Mouse (Mus musculus): ENCODE measurements around the gene Mfsd11.
A peak's percentile ranks its signal among the peaks of the same experiment; 100 is the strongest.

The Mfsd11 gene

DNA sequence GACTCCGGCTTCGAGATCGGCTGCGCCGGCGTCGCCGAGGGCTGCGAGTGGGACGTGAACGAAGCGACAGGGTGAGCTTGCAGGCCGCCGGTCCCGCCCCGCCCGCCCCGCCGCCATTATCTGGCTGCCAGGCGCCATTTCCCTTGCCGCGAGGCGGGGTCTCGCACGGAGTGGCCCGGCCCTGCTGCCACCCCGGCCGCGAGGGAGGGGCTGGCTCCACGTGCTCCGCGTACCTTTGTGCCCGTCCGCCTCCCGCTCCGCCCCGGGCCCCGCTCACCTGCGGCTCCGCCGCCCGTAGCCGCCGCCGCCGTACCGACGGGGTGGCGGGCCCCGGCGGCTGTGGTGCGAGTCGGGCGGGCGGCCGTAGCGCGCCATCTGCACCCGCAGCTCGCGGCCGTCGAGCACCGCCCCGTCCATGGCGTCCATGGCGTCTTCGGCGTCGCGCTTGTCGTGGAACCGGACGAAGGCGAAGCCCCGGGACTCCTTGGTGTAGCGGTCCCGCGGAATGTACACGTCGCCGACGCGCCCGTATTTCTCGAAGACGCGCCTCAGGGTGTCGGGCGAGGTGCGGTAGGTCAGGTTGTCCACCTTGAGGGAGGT is at the start of gene Mfsd11:
Gene Mfsd11 (plus strand): TSS at position 150 of the 600 bp plus-strand sequence.
- DNase-seq = peak; percentile 90

DNA sequence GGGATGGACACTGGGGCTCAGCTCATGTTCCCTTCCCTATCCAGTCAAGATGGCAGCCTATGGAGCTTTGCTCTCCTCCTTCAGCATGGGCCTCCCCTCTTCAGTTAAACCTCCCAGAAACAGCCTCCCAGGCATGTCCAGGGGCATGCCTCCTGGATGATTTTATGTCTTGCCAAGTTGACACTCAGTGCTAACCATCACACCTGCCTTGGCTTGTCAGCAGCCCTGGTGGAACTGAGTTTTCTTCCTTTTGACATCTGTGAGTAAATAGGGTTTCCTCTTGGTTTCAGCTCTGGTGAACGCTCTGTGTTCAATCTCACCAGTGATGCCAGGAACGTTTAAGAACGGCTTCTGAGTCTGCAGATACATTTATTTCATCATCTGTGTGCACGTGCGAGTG is 49.5 kb upstream of the Mfsd11 start:
- DNase-seq = no peak

GRCm38 (mm10) chr11:116806136-116807071 is 45.8 kb upstream of the Mfsd11 start:
- DNase-seq = no peak

GRCm38 (mm10) chr11:116807116-116807515 is 45.1 kb upstream of the Mfsd11 start:
- no peak for DNase-seq

- DNase-seq = no peak
Measured at GRCm38 (mm10) chr11:116807526-116807925, 44.7 kb upstream of the Mfsd11 start.

- DNase-seq = peak; percentile 79
Measured at GRCm38 (mm10) chr11:116807938-116808606, 44.2 kb upstream of the Mfsd11 start.

DNA sequence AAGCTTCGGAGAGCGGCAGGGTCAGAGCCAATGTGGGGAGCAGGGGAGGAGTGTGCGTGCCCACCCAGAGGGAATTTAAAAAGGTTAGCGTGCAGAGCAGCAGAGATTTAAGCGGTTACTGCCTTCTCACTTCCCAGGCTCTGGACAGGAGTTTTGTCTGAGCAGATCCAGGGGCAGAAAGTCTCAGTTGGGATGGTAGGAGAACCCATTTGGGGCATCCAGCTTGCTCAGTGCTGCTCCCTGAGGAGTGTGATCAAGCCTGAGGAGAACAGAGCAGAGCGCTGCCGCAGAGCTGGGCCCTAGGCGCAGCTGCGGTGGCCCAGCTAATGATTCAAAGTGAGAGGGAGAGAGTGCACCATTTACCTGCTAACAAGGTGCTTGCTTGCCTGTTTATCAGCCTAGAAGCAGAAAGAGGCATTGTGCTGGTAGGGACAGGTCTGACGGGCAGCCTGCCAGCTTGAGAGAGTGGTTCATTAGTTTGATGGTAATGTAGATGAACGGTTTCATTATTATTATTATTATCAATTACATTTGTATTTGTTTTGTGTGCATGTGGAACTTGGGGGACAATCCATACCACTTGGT is 43.3 kb upstream of the Mfsd11 start:
- no peak for DNase-seq

- DNase-seq = no peak
Measured at GRCm38 (mm10) chr11:116809520-116809919, 42.7 kb upstream of the Mfsd11 start.

GRCm38 (mm10) chr11:116810528-116810927 is 41.7 kb upstream of the Mfsd11 start:
- no peak for DNase-seq

DNA sequence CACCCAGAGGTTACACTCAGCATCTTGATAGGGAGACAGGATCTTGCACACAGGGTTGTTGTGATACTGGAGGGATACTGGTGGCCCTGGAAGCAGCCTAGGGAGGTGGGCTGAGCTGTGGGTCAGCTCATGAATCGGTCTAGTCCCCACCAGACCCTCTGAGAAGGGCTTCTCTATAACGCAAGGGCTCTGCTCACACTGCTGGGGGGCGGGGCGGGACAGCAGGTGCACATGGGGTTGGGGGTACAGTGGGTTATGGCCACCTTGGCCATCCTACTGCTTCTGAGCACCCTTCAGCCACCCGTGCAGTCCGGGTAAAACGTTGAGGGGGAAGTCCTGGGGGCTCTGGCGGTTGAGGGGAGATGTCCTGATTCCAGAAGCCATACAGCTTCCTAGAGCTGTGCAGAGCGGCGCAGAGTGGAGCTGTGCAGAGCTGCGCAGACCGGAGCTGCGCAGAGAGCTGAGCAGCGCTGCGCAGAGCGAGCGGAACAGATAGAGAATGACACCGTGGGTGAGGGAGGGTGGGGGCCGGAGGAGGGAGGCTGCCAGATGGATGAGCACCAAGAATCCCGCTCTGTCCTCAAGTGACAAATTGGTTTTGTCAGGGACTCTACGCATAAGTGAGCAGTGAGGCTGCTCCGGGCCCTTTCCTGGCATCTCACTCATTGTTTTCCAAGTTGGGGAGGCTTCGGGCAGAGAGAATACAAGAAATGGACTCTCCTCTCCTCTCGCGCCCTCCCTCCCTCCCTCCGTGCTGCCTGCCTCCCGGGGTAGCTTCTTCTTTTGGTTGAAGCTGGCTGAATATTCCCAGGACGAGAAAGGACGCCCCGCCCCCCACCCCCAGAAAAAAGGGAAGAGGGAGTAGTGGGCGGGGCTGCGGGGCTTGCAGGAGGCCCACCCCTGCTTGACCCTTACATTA is 41.0 kb upstream of the Mfsd11 start:
- DNase-seq = peak; percentile 59

- DNase-seq = peak; percentile 49
Measured at GRCm38 (mm10) chr11:116812793-116813529, 39.3 kb upstream of the Mfsd11 start.

DNA sequence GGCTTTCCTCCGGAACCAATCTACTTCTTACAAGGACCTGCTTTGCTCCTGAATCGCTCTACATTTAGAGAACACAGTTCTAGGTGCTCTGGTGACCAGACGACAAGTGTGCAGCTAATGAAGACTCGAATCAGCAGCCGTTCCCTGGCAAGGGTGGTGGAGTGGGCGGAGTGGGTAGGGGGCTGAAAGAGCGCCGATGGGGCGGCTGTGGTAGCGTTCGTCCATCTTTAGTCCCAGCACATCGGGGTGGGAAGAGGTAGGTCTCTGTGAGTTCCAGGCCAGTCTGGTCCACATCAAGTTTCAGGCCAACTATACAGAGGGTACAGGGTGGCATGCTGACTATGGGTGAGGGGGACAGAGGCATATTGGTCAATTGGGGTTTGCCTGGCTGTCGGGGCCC is 38.6 kb upstream of the Mfsd11 start:
- DNase-seq = no peak

GRCm38 (mm10) chr11:116814076-116814883 is 38.0 kb upstream of the Mfsd11 start:
- DNase-seq = peak; percentile 39

DNA sequence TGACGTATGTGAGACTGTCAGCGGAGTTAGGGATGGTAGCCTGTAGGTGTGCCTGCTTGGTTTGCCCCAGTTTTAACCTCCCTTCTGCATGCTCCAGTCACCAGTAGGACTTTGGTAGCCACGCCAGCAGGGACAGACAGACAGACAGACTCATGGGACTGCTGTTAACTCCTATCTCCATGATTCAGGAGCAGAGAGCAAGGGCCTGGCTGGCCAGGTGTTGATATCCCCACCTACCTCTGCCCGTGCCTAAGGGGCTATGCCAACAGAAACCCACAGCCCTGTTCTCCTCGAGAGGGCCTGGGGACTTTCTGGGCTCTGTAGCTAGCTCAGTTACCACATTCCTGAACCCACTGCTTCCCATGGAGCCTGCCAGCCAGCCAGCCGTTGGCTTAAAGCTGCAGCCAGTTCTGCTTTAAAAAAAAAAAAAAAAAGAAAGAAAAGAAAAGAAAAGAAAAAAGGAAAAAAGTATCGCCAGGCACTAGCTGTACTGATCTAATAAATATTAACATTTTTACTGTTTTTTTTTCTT is 37.3 kb upstream of the Mfsd11 start:
- no peak for DNase-seq

DNA sequence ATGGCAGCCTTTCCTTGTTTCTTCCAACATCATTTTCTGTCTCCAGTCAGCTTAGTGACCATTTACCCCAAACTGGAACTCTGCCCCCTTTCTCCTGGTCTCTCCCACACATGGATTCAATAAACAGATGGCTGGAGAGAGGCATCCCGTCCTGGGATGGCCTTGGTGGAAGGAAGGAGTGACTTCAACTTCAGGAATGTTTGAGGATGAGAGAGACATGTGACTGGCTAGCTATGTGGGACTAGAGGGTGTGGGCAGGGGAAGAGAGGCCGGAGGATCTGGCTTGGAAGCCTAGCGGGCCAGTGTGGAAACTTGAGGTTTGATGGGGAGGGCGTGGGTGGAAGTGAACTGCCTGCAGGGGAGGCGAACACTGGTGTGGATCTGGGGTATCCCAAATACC is 35.5 kb upstream of the Mfsd11 start:
- no peak for DNase-seq

DNA sequence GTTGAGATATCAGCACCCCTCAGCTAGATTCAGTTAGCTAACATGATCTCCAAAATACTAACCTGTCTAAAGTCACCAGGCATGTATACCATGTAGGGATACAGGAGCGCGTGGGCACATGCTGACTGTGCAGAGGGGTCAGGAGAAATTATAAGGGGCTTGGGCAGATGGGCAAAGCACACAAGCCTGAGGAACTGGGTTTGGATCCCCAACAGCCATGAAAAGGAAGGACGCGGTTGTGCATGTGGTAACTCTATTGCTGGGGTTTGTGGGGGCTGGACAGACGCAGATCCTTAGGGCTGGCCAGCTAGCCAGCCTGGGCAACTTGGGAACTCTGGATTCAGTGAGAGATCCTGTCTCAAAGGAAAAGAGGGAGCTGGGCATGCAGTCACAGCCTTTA is 34.7 kb upstream of the Mfsd11 start:
- no peak for DNase-seq

DNA sequence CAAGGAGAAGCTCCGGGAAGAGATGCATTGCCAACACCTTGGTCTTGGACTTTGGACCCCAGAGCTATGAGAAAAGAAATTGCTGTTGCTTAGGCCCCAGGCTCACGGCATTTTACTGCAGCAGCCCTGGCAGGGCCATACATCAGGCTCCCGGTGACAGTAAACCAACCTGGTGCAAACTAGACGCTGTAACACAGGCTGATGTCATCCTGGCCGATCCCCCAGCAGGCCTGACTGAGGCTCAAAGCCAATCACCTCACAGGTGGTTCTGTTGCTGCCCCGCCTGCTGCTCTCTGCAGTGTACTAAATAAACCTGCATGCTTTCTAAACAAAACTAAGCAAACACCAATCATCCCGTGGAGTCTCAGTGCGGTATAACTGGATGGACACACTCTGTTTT is 33.5 kb upstream of the Mfsd11 start:
- DNase-seq = no peak

GRCm38 (mm10) chr11:116819932-116820593 is 32.2 kb upstream of the Mfsd11 start:
- DNase-seq = no peak

DNA sequence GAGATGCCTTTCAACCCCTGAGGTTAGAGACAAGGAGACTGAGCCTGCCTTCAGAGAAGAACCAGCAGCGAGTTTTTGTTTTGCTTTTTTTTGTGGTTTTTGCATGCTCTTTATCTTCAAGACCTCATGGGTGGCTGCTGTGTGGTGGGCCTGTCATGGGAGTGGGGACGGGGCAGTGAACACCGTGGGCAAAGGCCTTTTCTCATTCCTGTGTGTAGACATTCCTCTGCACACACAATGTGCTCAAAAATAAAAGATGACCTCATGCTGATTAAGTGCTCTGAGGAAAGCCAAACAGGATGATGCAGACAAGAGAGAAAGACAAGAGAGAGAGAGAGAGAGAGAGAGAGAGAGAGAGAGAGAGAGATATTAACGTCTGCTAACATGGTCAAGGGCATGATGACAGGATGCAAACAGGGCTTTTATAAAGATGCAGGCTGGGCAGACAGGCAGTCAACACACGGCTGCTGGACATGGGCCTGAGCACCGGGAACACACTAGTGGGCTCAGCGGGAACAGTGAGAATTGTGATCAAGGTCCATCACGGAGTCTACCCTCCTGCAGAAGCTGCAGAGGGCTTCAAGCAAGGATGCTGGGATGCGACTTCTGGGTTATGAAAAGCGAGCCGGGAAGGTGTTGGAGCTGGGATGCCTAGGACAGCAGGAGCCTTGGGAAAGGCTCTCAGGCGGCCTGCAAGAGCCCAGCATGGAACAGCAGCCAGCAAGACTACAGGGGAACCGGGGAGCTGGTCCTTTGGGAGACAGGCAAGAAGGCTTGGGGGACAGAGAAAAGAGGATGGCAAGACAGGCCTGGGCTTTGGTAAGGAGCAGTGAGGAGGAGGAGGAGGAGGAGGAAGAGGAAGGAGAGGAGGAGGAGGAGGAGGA is 30.9 kb upstream of the Mfsd11 start:
- DNase-seq = no peak
